Mouse (Mus musculus) embryo, embryonic 10.5 days (tissue): ENCODE measurements around the gene Pcolce.
"Not testable (repeated sequence)": the region's sequence is repeated elsewhere in the genome, so short reads cannot be mapped to it uniquely, and the experiment has no call there.

Experiments
- DNase-seq: peaks from one replicate; pipeline ENCODE4 v3.0.0-alpha.2; 2015; ENCODE audit warnings: low spot score

Pcolce gene

DNA sequence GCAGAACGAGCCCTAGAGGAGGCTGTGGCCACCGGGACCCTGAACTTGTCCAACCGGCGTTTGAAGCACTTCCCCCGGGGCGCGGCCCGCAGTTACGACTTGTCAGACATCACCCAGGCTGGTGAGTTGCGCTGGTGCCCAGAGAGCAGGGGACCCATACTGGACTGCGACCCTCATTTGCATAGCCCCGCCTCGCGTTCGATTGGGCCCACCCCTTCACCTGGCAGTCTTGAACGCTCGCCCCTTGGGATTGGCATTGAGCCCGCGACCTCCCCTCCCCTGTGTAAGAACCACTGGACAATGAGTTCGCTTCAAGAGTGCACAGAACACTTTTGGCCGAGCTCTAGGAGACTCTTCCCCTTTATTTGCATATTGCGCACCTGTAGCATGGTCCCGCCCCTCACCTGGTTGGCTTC lies 15.7 kb upstream of the Pcolce start:
- DNase-seq: peak; percentile 79

DNA sequence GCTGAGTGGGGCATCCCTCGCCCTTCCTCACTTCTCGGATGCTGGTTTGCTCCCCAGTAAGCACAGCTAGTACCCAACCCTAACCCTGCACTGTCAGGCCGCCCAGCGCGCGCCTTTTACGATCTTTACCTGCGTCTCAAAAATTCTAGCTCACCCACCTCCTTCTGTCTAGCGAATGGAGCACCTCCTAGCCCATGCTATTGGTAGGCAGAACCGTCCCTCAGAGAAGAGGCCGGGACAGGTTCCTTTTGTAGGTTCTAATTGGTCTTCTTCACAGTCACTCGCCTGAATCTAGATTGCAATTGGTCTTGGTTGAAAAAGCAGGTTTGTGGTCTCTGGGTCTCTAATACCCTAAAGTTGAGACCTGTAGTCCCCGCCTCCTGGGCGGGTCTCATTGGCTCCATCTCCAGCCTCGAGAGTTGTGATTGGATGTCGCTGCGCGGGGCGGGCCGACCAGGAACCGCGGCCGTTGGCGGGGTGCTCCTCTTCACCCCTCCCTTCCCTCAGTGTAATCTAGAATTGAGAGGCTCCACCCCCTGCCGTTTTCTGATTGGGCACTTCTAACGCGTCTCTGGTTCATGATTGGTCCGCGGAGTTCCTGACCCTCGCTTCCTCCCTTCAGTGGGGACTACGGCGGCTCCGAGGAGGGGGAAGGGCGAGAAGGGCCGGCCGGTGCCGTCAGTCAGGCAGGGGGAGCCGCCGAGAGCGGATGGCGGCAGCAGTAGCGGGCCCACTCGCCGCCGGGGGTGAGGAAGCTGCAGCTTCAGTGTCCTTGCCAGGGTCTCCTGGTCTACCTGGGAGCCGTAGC lies 15.1 kb upstream of the Pcolce start, which contains the start of the genes Fbxo24, Lrch4 and Gm20605:
Fbxo24 (minus strand) TSS at position 505 of the 808 bp plus-strand sequence.
Lrch4 (plus strand) TSS at position 624 of the 808 bp plus-strand sequence.
Gm20605 (plus strand) TSS at position 678 of the 808 bp plus-strand sequence.
- DNase-seq: peak; percentile 100

DNA sequence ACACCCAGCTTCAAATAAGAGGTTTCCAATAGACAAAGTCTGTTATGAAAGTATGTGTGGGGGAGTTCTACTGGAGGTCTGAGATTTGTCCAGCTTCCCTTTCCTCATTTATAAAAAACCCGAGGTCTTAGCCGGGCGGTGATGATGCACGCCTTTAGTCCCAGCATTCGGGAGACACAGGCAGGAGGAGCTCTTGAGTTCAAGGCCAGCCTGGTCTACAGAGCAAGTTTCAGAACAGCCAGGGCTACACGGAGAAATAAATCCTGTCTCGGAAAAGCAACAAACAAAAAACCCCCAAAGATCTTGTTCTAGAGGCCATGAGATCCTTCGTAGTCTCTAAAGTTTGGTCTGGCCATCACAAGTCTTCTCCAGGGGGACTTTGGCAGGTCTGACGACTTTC lies 14.4 kb upstream of the Pcolce start:
- DNase-seq: no peak

DNA sequence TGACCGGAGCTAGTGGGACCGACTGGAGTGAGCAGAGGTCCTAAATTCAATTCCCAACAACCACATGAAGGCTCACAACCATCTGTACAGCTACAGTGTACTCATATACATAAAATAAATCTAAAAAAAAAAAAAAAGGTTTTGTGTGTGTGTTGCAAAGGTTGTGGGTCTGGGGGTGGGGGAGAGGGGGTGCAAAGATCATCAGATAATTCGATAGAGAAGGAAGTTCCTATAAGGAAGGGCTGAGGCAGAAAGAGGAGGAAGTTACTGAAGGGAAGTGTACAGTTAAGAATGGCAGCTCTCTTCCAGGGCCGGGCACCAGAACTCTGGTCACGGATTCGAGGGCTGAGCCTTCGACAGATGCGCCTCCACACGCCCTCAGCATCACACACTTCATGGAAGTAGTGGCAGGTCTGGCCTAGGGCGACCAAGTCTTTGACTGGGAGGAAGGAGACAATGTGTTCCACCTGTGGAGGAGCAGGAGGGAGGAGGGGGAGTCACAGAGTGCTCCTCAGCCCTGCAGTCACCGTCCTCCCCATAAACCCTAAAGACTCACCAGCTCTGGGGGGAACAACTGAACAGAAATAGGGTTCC lies 10.4 kb upstream of the Pcolce start:
- DNase-seq: no peak

- no peak for DNase-seq
Observed at GRCm38 (mm10) chr5:137615347-137615746, 1.8 kb upstream of the Pcolce start.

GRCm38 (mm10) chr5:137614921-137615320 lies 1.3 kb upstream of the Pcolce start:
- DNase-seq: not testable (repeated sequence)

DNA sequence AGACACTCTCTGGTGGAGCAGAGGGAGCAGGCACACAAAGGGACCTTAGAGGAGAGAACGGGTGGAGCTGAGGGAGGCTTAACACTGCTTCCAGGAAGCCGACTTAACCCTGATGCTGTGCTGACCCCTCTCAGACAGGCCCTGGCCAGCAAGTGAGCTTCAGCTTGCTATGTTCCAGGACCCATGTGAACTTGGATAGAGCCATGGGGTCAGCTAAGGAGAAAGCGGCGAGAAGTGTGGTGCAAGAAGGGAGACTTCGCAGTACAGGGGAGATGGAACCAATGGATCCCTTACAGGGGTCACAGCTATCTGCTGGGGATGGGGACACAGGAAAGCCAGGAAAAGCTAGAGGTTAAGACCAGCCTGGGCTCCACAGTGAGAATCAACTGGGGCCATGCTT lies 508 bp downstream of the Pcolce start:
- DNase-seq: no peak

DNA sequence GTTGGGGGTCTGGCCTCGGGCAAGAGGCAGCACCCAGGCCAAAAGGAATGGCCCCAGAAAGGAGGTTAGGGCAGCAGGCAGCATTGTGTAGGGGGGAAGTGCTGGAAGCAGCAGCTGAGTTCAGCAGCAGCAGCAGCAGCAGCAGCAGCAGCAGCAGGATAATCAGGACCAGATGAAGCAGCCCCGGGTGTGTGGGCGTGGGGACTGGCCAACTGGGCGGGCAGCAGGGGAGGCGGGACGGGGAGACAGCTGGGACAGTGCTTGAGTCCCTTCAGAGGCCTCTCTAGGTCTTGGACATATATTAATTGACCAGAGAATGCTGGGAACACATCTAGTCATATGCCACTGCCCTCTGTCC lies 2.4 kb downstream of the Pcolce start:
- peak; percentile 77 for DNase-seq

DNA sequence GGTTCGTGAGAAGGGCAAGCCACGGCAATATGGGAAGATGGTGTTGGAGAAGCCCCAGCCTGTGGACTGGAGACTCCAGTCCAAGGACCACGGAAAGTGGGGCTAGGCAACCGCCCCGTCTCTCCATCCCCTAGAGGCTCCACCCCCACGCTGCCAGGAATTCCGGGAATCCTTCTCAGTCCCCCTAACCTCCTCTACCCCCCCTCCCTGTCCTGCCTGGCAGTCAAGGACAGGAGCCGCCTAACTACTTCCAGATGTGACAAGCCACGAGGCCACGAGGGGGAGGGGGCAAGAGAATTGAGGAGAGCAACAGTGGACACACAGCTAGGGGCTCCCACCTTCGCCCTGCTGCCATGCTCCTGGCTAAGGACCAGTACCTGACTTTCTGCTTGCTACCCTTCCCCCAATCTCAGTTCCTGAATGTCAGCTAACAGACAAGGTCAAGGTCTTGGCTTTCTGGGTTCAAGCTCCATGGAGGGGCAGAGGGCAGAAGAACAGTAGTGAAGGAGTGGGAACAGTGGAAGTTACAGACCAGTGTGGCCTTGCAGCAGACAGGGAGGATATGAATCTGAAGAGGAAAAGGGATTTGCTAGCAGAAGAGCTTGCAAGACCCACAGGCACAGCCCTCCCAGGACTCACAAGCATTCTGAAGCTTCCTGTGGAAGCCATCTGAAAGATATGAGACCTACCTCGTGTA lies 2.9 kb downstream of the Pcolce start:
- peak; percentile 92 for DNase-seq

DNA sequence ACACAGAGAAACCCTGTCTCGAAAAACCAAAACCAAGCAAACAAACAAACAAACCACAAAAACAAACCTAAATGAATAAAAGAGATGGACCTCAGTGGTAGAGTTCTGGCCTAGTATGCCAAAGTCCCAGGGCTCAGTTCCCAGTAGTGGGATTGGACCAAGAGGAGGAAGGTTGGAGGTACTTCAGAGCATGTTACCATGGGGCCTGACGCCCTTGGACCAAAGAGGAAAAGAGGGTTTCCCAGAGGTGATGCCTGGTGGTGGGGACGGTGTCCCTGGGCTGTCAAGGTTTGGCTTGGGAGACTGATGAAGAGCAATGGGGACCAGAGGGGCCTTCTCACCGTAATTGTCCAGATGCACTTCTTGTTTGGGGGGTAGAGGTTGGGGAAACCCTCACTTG lies 3.5 kb downstream of the Pcolce start:
- no peak for DNase-seq

DNA sequence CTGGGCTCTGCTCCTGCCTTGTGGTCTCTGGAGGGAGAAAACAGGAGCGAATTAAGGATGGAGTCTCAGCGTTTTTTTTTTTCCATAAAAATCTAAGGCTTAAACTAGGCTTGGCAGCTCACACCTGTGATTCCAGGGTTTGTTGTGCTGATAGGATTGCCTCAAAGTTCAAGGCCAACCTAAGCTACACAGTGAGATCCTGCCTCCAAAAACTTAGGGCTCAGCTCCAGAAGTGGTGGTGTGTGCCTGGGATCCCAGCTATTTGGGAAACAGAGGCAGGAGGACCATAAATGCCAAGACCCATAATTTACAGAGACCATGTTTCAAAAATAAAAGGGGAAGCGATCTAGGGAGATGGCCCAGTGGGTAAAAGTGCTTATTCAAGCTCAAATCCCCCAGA lies 4.3 kb downstream of the Pcolce start:
- DNase-seq: no peak

DNA sequence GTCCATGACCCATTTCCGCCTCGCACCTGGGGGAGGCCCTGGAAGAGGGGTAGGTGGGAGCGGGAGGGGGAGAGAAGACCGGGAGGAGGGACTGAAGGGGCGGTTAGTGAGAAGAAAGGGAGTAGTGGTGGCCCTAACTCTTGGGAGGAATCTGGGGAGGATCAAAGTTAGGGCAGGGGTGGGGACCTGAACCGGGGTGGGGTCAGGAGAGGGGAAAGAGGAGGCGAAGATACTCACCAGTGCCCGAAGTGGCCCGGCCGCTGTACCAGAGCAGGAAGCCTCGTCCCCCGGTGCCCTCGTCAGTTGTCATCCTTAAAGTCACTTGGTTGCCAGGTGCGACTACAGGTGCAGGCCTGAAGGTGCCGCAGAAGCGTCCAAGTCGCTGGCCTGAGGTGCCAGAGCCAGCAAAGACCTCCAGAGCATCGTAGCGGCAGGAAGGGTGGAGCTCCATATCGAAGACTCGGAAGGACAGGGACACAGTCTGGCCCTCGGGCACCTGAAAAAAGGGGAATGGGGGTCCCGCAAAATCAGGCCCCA lies 4.9 kb downstream of the Pcolce start:
- no peak for DNase-seq

DNA sequence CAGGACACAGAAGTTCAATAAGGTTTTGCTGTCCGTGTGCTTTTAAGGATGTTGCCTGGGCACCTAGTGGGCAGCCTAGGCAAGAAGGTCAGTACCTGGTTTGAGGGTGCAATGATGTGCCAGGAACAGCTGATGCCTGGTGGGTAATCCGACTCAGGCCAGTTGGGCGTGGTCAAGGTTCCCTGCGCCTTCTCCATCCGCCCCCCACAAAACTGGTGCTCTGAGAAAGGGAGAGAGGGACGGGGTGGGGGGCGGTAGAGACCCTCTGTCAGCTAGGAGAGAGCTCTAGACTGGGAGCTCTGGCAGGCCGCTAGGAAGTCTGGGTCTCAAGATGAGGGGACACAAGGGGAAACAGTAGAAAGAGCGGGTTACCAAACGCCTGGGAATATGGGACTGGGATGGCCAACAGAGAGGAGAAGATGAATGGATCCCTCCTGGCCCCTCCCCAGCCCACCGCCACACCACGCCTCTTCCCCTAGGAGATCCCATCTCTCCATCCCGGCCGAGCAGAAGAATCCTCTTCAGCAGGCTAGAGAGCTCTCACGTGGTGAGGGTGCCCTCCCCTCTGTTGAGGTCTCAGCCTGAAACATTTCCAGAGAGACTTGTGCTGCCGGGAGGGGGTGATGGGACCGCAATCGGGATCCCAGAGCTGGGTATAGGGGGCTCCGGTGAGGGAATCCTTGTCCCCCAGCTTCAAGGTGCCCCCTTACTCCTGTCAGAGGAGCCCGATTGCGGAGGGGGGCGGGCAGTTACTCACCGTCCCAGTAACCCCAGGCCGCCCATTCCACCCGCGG lies 5.5 kb downstream of the Pcolce start:
- no peak for DNase-seq

GRCm38 (mm10) chr5:137601365-137601729 lies 12.2 kb downstream of the Pcolce start:
- peak; percentile 64 for DNase-seq

DNA sequence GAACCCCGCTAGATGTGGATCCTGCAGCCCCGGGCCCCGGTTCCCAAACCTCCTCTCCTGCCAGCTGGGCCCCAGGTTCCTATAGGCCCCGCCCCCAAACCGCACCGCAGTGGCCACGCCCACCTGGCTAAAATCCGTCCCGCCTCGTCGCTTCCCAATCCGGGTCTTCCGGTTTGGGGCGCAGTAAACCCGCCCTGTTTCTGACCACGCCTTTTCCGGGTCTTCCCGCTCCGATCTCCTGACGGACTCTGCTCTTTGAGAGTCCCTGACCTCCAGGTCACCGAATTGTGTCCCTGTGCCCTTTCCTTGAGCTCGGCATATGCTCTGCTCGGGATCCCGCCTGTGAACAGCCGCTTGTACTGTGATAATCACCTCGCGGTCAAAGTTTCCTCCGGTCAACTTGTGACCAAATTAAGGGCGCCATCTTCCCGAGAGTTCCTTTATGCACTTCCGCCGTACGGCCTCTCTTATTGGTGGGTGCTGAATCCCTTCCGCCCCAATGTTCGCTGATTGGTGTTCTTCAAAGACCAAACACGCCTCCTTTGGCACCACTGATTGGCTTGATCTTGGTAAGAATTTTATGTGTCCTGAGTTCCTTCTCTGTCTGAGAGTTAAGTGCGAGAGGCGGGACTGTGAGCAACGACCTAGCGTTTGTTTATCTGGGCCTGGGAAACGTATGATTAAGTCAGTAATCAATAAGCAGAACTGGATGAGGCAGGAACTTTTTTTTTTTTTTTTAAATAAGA lies 12.8 kb downstream of the Pcolce start, which contains the start of gene Mospd3:
Mospd3 (minus strand) TSS at position 440 of the 746 bp plus-strand sequence.
- peak; percentile 99 for DNase-seq

GRCm38 (mm10) chr5:137600281-137600618 lies 13.3 kb downstream of the Pcolce start:
- DNase-seq: no peak

DNA sequence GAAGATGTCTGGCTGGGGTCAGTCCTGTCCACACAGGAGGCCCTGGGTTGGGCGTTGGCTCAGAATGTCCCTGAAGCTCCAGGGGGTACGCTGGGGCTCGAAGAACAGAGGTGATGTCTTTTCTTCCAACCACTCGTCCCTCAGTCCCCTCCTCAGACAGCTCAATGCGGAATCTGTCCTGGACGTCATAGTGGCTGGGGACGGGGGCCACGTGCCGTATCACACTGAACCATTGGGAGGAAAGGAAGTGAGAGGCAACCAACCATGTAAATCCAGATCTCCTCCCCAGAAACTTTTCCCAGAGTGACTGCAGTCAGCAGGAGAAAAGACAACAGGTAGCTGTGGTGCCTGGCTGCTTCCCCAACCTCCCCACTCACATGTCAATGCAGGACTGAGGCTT lies 14.0 kb downstream of the Pcolce start:
- no peak for DNase-seq

DNA sequence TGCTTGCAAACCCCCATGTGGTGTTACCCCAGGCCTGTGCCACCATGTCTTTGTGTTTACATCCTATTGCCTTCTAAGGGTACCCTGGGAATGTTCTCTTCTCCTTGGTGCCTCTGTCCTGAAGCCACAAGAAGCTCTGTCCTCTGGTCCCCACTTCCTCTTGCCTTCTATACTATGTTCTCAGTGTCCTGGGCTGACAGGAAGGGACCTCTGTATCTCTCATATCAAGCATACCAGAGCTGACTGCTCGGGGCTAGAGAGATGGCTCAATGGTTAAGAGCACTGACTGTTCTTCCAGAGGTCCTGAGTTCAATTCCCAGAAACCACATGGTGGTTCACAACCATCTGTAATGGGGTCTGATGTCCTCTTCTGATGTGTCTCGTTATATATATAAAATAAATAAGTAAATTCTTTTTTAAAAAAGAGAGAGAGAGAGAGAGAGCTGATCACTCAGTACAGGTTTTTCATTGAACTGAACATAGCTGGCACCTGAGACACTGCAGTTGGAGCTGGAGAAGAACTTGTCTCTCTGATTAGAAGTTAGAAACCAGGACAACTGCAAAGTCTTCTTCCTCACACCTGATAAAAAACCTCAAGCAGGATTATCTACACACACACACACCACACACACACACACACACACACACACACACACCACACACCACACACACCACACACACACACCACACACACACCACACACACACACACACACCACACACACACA lies 15.3 kb downstream of the Pcolce start:
- DNase-seq: no peak

DNA sequence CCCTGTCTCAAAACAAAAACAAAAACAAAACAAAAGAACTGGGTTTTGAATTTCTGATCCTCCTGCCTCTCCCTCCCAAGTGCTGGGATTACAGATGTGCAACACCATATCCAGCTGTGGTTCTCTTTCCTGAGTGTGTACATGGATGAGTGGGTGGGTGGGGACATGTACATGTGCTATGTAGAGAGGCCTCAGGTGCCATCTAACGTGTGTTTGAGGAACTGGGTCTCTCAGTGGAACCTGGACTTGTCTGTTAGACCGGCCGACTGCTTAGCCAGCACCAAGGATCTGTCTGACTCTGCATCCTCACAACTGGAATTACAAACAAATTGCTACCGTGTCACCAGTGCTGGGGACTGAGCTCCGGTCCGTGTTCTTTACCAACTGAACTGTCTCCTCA lies 16.0 kb downstream of the Pcolce start:
- no peak for DNase-seq

DNA sequence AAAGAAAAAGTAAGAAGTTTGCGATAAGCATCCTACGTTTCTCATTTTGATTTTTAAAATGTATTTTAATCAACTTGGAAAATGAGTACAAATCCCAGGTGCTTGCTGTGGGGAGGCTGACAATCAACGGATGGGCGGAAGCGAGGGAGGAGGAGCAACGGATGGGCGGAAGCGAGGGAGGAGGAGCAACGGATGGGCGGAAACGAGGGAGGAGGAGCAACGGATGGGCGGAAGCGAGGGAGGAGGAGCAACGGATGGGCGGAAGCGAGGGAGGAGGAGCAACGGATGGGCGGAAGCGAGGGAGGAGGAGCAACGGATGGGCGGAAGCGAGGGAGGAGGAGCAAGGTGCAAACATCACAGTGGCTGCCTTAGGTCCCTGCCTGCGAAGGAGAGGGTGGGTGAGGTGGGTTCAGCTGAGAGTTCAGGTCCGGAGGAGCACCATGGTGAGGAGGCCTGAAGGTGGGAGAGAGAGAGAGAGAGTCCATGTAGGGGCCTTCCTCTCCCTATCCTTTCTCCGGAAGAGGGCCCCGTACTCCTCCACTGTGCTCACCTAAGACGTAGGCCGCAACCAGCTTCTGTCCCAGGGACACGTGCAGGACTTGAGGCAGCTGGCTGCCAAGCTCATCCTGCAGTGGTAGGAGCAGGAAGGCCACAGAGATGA lies 16.9 kb downstream of the Pcolce start:
- DNase-seq: no peak
